Mouse (Mus musculus): Measurements from ENCODE around the gene Mgat4b.

The Mgat4b gene

GRCm38 (mm10) chr11:50200613-50201012 lies 10.1 kb upstream of the Mgat4b start:
- DNase-seq (ENCODE audit: low read depth), result no peak

GRCm38 (mm10) chr11:50201590-50201989 lies 9.1 kb upstream of the Mgat4b start:
- no peak for DNase-seq (ENCODE audit: low read depth)

DNA sequence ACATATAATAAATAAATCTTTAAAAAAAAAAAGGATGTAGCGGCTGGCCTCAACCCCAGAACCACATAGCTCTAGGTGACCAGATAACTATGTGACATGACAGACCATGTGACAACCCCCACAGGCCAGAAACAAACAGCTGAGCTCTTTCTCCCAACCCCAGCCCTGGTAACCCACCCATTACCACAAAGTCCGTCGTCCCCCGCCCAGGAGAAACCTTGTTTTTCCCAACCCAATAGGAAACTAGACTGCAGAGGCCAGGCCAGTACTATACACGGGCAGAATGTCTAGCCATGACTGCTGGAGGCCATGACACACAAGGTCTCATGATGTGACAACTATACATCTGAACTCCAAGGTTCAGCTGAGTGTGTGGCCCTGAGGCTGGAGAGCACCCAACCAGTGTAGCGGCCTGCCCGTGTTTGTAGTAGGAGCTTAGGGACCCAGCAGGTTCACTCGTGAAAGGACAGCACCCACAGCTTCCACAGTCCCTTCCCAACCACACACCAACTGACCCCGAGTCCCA lies 7.3 kb upstream of the Mgat4b start:
- DNase-seq (ENCODE audit: low read depth), result no peak

- DNase-seq (ENCODE audit: low read depth), result no peak
Measured at GRCm38 (mm10) chr11:50205434-50205833, 5.3 kb upstream of the Mgat4b start.

DNA sequence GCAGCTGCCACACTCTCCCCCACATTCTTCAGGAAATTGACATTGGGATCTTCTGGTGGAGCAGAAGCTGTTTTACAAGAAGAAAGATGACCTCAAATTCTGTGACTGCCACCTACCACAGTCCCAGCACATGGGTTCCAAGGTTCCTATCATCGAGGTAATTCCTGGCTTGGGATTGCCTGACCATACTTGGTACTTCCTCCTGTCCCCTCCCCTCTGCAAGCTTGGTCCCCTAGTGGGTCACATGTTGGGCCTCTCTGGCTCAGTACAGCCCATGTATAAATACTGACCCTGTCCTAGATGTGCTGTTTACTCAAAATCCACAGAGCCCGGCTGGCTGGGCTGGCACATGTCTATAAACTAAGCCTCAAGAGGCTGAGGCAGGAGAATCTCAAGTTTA lies 4.7 kb upstream of the Mgat4b start:
- no peak for DNase-seq (ENCODE audit: low read depth)

- no peak for DNase-seq (ENCODE audit: low read depth)
Measured at GRCm38 (mm10) chr11:50207344-50207743, 3.3 kb upstream of the Mgat4b start.

- no peak for DNase-seq (ENCODE audit: low read depth)
Measured at GRCm38 (mm10) chr11:50208039-50208438, 2.7 kb upstream of the Mgat4b start.

DNA sequence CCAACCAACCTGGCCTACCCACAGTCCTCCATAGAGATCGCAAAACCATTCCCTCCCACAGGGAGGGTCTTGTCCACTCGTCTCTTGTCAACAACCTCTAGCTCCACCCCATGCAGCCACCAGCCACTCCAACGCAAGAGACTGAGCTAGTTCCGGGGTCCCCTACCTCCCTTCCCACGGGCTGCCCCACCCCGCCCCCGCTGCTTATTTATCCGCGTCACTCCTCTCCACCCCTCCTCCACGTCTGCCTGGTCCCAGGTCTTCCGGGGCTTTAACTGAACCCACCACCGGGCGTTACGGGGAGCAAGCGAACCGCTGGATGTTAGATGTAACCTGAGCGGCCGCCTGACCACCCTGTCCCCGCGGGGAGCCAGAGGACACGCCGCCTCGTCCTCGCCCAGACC lies 587 bp upstream of the Mgat4b start:
- DNase-seq (ENCODE audit: low read depth), result peak; percentile 86

GRCm38 (mm10) chr11:50211322-50212059 lies 801 bp downstream of the Mgat4b start:
- DNase-seq (ENCODE audit: low read depth), result no peak

DNA sequence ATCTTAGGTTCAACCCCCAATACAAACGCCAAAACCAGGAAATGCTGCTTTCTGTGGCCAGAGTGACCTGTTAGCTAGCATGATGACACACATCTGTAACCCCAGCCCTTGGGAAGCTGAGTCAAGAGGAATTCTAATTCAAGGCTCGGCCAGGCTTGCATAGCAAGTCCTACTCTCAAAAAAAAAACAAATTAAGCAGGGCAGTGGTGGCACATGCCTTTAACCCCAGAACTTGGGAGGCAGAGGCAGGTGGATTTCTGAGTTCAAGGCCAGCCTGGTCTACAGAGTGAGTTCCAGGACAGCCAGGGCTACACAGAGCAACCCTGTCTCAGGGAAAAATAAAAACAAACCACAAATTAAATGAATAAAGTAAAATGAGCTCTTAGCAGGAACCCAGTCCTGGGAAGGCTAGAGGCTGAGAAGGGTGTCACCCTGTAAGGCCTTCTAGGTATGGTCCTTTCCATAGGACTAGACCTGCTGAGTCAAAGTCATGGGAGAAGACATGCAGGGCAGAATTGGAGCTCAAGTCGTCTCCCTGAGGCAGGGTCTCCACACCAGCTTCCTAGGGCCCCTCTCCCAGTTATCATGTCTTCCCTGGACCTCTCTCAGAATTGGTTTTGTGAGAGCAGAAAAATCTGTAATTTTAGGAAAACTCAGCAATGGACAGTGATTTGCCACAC lies 1.5 kb downstream of the Mgat4b start:
- no peak for DNase-seq (ENCODE audit: low read depth)

GRCm38 (mm10) chr11:50212848-50213758 lies 2.4 kb downstream of the Mgat4b start:
- no peak for DNase-seq (ENCODE audit: low read depth)

DNA sequence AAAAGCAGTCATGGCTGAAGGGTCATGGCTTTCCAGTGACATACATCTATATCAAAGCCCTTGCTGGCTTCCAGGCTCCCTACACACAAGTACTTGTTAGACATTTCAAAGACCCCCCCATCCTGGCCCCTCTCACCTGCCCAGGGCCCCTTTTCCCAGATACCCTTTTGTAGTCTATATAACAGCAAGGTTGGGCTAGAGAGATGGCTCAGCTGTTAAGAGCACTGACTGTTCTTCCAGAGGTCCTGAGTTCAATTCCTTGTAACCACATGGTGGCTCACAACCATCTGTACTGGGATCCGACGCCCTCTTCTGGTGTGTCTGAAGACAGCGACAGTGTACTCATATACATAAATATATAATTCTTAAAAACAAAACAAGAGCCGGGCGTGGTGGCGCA lies 3.9 kb downstream of the Mgat4b start:
- no peak for DNase-seq (ENCODE audit: low read depth)

- DNase-seq (ENCODE audit: low read depth), result no peak
Measured at GRCm38 (mm10) chr11:50215633-50216032, 4.9 kb downstream of the Mgat4b start.

- no peak for DNase-seq (ENCODE audit: low read depth)
Measured at GRCm38 (mm10) chr11:50216724-50217366, 6.2 kb downstream of the Mgat4b start.

GRCm38 (mm10) chr11:50217811-50218210 lies 7.1 kb downstream of the Mgat4b start:
- DNase-seq (ENCODE audit: low read depth), result no peak

GRCm38 (mm10) chr11:50219833-50220232 lies 9.1 kb downstream of the Mgat4b start:
- DNase-seq (ENCODE audit: low read depth), result no peak

DNA sequence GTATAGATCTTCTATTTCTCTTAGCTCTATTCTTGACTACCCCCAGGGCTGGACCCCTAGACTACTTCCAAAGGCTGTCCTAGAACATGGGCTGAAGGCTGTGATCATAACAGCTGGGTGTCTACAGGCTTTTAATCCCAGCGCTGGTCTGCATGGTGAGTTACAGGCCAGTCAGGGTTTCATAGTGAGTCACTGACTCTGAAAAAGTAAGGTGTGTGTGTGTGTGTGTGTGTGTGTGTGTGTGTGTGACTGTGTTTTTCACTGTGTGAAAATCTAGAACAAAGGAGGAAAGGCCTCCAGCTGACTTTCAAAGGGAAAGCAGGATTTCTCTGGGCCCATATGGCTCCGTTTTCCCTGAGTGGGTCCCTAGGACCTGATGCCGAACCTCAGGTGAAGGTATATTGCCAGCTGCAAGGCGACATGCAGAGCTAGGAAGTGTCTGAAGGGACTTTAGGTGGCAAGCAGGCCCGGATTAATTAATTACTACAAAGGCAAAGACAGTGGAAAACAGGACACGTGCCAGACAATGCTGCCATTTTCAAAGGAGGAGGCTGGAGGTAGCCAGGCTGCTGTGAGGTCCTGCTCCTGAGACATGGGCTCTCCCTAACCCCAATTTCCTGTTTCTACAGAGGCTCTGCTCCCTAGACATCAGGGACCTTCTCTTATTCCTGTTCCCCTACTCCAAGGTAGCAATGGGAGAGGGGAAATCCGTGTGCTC lies 12.0 kb downstream of the Mgat4b start:
- no peak for DNase-seq (ENCODE audit: low read depth)

DNA sequence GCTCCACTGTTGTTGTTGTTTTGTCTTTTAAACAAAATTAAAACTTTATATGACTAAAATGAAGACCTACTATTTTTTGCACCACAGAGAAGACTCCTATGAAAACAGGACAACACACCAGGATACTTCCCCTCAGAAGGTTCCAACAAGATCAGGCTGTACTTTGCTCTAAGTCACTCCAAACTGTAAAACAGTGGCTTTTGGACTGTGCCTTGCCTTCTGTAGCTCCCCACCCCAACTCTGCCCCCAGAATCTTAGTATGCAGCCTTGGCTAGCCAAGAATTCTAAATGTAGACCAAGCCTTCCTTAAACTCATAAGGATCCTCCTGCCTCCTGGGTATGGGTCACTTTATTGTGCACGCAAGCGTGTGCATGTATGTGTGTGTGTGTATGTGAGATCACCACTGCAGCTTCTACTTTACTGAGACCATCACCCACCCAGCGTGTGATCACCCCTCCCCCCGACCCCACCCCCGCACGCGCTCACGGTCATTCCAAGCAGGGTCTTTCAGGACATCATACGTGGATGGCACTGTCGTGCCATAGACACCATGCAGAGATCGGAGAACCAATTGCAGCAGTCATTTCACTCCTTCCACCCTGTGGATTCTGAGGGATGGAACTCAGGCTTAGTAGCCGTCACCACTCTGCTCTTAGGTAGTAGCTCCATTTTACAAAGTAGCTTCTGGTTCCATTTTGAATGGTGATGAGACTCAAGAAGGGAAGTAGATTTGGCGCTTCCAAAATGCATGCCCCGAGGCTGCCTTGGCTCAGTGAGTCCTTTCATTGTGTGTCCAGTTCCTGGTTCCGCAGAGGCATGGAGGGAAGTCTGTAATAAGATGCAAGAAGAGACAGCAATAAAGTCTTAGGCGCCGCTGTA lies 13.3 kb downstream of the Mgat4b start:
- DNase-seq (ENCODE audit: low read depth), result no peak

DNA sequence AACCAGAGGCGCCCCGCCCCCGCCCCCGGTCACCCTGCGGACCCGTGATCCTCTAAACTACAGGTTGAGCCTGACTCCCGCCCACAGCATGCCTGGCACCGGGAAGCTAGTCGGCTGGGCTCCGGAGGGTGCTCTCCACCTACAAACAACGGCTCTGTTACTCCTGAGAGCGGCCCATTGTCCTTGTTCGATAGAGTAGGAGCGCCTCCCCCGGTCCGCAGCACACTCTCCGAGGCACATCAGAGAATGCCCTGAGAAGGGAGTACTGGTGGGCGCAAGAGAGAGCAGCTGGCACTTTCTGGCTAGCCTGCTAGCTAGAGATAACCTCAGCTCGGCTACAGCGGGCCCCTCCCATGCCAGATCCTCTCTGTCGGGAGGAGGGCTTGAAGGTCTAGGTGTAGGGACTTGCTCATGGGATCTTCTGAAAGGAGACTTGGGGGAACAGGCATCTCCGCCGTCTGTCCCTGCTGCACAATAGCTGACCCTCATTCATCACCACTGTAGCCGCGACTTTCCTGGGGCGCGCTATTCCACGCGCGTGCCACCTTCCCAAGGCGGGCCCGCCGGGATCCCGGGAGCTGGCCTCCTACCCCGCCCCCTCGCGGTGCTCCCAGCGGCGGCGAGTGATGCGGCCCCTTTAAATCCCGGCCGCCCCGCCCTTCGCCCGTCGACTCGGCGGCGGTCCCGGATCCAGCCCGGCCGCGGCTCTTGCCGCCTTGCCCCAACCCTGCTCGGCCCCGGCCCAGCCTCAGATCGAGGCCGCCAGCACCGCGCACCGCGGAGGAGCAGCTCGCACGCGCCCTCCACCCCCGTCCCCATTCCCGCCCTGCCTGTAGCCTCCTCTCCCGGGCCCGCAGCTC lies 14.2 kb downstream of the Mgat4b start:
- DNase-seq (ENCODE audit: low read depth), result peak; percentile 88
